Mouse (Mus musculus): Measurements from ENCODE around the gene Dnah7b.
"Not testable (repeated sequence)": the region's sequence is repeated elsewhere in the genome, so short reads cannot be mapped to it uniquely, and the experiment has no call there.

GRCm38 (mm10) chr1:46380641-46381040, 314.5 kb downstream of the Dnah7b start:
- not testable (repeated sequence) for TF ChIP-seq CTCF (IDR thresholded peaks at IDR 0.05; ENCODE audit: low read depth); EP300 (optimal IDR thresholded peaks at IDR 0.05)

Data from stomach, postnatal 0 days (tissue).